ENCODE assay signal across 8 mouse cellular contexts in the genomic region with DNA sequence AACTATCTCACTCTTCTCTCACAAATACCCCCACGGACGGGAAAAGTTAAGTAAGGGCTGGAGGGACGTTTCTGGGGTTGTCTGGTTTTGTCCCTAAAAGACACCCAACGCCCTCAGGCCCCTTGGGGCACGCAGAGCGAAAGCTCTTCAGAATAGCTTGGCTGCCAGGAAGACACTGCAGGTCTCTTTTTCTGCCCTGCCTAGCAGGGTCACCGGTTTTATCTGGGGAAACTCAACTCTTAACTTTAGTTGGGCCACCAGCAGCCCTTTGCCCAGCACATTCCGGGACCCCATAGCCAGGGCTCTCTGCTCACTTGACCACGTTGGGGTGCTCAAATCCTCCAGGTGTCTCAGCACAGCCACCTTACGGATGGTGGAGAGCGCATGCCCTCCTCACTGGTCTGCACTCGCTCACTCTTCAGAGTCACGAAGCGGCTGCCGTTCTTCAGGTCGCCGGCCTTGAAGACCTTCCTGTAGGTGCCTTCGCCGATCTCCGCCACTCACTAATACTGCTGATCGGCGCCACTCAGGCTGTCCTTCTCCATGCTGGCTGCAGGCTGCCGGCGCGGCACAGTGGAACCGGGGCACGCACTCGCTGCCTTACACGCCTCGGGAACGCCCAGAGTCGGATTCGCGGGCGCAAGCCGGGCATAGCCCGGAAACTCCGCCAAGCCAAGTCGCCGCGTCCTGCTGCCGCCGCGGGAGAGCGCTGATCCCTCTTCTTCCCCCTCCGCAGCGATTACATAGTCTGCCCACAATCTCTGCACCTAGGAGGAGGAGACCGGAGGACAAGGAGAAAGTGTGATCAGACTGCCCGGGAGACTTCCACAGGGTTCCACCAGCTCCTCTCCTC.
DNase-seq lines count a peak whose midpoint lies in the region; ATAC-seq and TF ChIP-seq lines count a peak whose summit lies in the region.

No protein-coding gene starts in this region.

- WGBS in lung, adult 2 months: 7% methylated on average over 49 of the region's 49 CpGs
- WGBS in forebrain, postnatal 0 days: 9% methylated on average over 46 of the region's 49 CpGs
- 6% methylated on average over 48 of the region's 49 CpGs for WGBS in lung, embryonic 16.5 days

- H3K4me2 ChIP-seq in forebrain, postnatal 0 days (ENCODE audit: low read depth): peak overlapping the region; percentile 97
- peak overlapping the region; percentile 99 for H3K4me2 ChIP-seq in lung, embryonic 16.5 days (ENCODE audit: low read depth, low read length)

- peak; percentile 12 for DNase-seq in lung, adult 2 months
- no peak for DNase-seq in lung, postnatal 25 days (ENCODE audit: low spot score)
- DNase-seq in cerebellum, adult 18-20 months: peak; percentile 39 to 58
- DNase-seq in forebrain, postnatal 0 days: peak; percentile 11
- peak; percentile 57 for DNase-seq in kidney, adult 18-20 months
- peak; percentile 12 for DNase-seq in ovary, postnatal 14 days (ENCODE audit: low spot score)

- H3K9ac ChIP-seq in forebrain, postnatal 0 days: 0 out of 2 replicates have a peak overlapping the region, but pooled peaks have one; percentile 37
- H3K9ac ChIP-seq in lung, embryonic 16.5 days (ENCODE audit: low read length): peak overlapping the region; percentile 64

- peaks cover 13% of the 10 kb centered on the region for H3K27me3 ChIP-seq in forebrain, postnatal 0 days (ENCODE audit: insufficient read depth, low read length)
- H3K27me3 ChIP-seq in lung, embryonic 16.5 days (ENCODE audit: control insufficient read depth, insufficient read depth, low read depth, low read length): peaks cover 21% of the 10 kb centered on the region

- no peak for TF ChIP-seq POLR2A in lung, adult 2 months (IDR thresholded peaks at IDR 0.05; ENCODE audit: borderline replicate concordance, extremely low read depth, low read depth, low read length)

- peak overlapping the region; percentile 55 for H3K4me3 ChIP-seq in lung, adult 2 months (replicated peaks; ENCODE audit: extremely low read depth, low read depth, low read length)
- H3K4me3 ChIP-seq in forebrain, postnatal 0 days (ENCODE audit: low read depth, low read length): peak overlapping the region; percentile 51
- peak overlapping the region; percentile 67 for H3K4me3 ChIP-seq in lung, embryonic 16.5 days (ENCODE audit: low read length)

- H3K36me3 ChIP-seq in forebrain, postnatal 0 days (ENCODE audit: insufficient read depth): no peaks in the 10 kb centered on the region
- no peaks in the 10 kb centered on the region for H3K36me3 ChIP-seq in lung, embryonic 16.5 days (ENCODE audit: control insufficient read depth, insufficient read depth, low read length)

- no peak overlapping the region for H3K27ac ChIP-seq in forebrain, postnatal 0 days (ENCODE audit: low read depth, low read length)
- no peak overlapping the region for H3K27ac ChIP-seq in lung, embryonic 16.5 days (ENCODE audit: low read length)

- peak; percentile 54 for ATAC-seq in forebrain, postnatal 0 days
- peak; percentile 64 for ATAC-seq in lung, embryonic 16.5 days (ENCODE audit: low read depth)
- no peak for ATAC-seq in activated CD4-positive, CD25-positive, alpha-beta regulatory T cell, adult 4 months

- TF ChIP-seq CTCF in lung, adult 2 months (IDR thresholded peaks at IDR 0.05; ENCODE audit: insufficient read depth, low read length): no peak
- TF ChIP-seq CTCF in forebrain, postnatal 0 days (IDR thresholded peaks at IDR 0.05; ENCODE audit: low read depth): no peak

- H3K4me1 ChIP-seq in lung, adult 2 months (ENCODE audit: control insufficient read depth, insufficient read depth, low read length): peaks cover 4% of the 10 kb centered on the region; the same call in 1 of the 2 replicates
- 0 out of 2 replicates have a peak, but pooled peaks cover 3% of the 10 kb centered on the region for H3K4me1 ChIP-seq in forebrain, postnatal 0 days (ENCODE audit: insufficient read depth)
- H3K4me1 ChIP-seq in lung, embryonic 16.5 days (replicated peaks; ENCODE audit: control insufficient read depth, insufficient read depth, low read length): peaks cover 3% of the 10 kb centered on the region; the same call in 1 of the 2 replicates

- H3K9me3 ChIP-seq in forebrain, postnatal 0 days (ENCODE audit: low read length): no peaks in the 10 kb centered on the region
- H3K9me3 ChIP-seq in lung, embryonic 16.5 days (ENCODE audit: control insufficient read depth, low read length): no peaks in the 10 kb centered on the region
